Mouse (Mus musculus) adrenal gland, adult (tissue): ENCODE measurements around the gene Phf20.

Source experiments
- DNase-seq, 2 experiments: peaks; one replicate each; pipeline ENCODE4 v3.0.0; 2022 to 2023; ENCODE audit warnings: low spot score in 1 of 2; ENCODE audit not compliant: inconsistent age in 2 of 2

Phf20 gene

GRCm38 (mm10) chr2:156196302-156197128 is at the start of gene Phf20:
TSS of gene Phf20 (plus strand) at chr2:156196466.
- peak; percentile 99 to 100 for DNase-seq

GRCm38 (mm10) chr2:156147316-156147915 is 48.9 kb upstream of the Phf20 start:
- peak in 1 of 2 experiments; percentile 60 for DNase-seq

- DNase-seq: no peak
Observed at GRCm38 (mm10) chr2:156151538-156151937, 44.7 kb upstream of the Phf20 start.

GRCm38 (mm10) chr2:156165478-156165877 is 30.8 kb upstream of the Phf20 start:
- no peak for DNase-seq

GRCm38 (mm10) chr2:156166557-156166956 is 29.7 kb upstream of the Phf20 start:
- DNase-seq: no peak

- no peak for DNase-seq
Observed at GRCm38 (mm10) chr2:156177079-156177478, 19.2 kb upstream of the Phf20 start.

GRCm38 (mm10) chr2:156177651-156178050 is 18.6 kb upstream of the Phf20 start:
- peak in 1 of 2 experiments; percentile 65 for DNase-seq

GRCm38 (mm10) chr2:156179046-156179795 is 17.0 kb upstream of the Phf20 start:
- DNase-seq: peak; percentile 82 to 94

- no peak for DNase-seq
Observed at GRCm38 (mm10) chr2:156179796-156180093, 16.5 kb upstream of the Phf20 start.

GRCm38 (mm10) chr2:156180094-156180821 is 16.0 kb upstream of the Phf20 start, which contains the start of gene Rbm39:
TSS of gene Rbm39 (minus strand) at chr2:156180238.
- DNase-seq: peak; percentile 100

GRCm38 (mm10) chr2:156180824-156181590 is 15.3 kb upstream of the Phf20 start:
- peak in 1 of 2 experiments; percentile 72 for DNase-seq

GRCm38 (mm10) chr2:156181592-156181991 is 14.7 kb upstream of the Phf20 start:
- DNase-seq: peak; percentile 31 to 66

GRCm38 (mm10) chr2:156189241-156189640 is 7.0 kb upstream of the Phf20 start:
- DNase-seq: peak; percentile 65 to 85

GRCm38 (mm10) chr2:156190004-156190896 is 6.0 kb upstream of the Phf20 start:
- DNase-seq: peak; percentile 30 to 63

- DNase-seq: no peak
Observed at GRCm38 (mm10) chr2:156191540-156191939, 4.7 kb upstream of the Phf20 start.

- no peak for DNase-seq
Observed at GRCm38 (mm10) chr2:156192068-156192467, 4.2 kb upstream of the Phf20 start.

- peak; percentile 46 to 74 for DNase-seq
Observed at GRCm38 (mm10) chr2:156193066-156193862, 3.0 kb upstream of the Phf20 start.

GRCm38 (mm10) chr2:156194571-156194970 is 1.7 kb upstream of the Phf20 start:
- DNase-seq: peak; percentile 37 to 70
